Mouse (Mus musculus) mouse embryonic stem cell (cell line): ENCODE results near the gene Hmg20b.

Source experiments
- in situ Hi-C, 2 experiments: fragments of 300-500 bp; cut with MboI; formaldehyde crosslinking; loops; 1 replicate in 1 of 2; 3 replicates in 1 of 2; pipeline ENCODE4 v1.14.3; 2019 to 2020; ENCODE audit warnings: low sequenced_read_pairs in 2 of 2, low pct_unique_long_range_greater_than_20kb in 1 of 2, mixed read lengths in 1 of 2; ENCODE audit not compliant: unreplicated experiment in 1 of 2

The Hmg20b gene

GRCm38 (mm10) chr10:81335393-81336340, 14.6 kb downstream of the Hmg20b start:
- in situ Hi-C loops = no loop called here

- in situ Hi-C loops = no loop called here
Measured at GRCm38 (mm10) chr10:81334324-81334723, 16.0 kb downstream of the Hmg20b start.

GRCm38 (mm10) chr10:81332277-81332676, 18.0 kb downstream of the Hmg20b start:
- in situ Hi-C loops = no loop called here

- in situ Hi-C loops = no loop called here
Measured at GRCm38 (mm10) chr10:81330007-81330406, 20.3 kb downstream of the Hmg20b start.

GRCm38 (mm10) chr10:81329194-81329975, 20.9 kb downstream of the Hmg20b start:
- in situ Hi-C loops = no loop called here

GRCm38 (mm10) chr10:81328386-81328785, 21.9 kb downstream of the Hmg20b start, which contains the start of gene Tbxa2r:
TSS of gene Tbxa2r (plus strand) at chr10:81328731.
- in situ Hi-C loops = no loop called here

- in situ Hi-C loops = no loop called here
Measured at GRCm38 (mm10) chr10:81327959-81328358, 22.3 kb downstream of the Hmg20b start.

- in situ Hi-C loops = no loop called here
Measured at GRCm38 (mm10) chr10:81326858-81327257, 23.4 kb downstream of the Hmg20b start.

- in situ Hi-C loops = no loop called here
Measured at GRCm38 (mm10) chr10:81325781-81326180, 24.5 kb downstream of the Hmg20b start.

GRCm38 (mm10) chr10:81325176-81325575, 25.1 kb downstream of the Hmg20b start:
- in situ Hi-C loops = no loop called here

GRCm38 (mm10) chr10:81323791-81324530, 26.3 kb downstream of the Hmg20b start:
- in situ Hi-C loops = no loop called here

GRCm38 (mm10) chr10:81323141-81323775, 27.0 kb downstream of the Hmg20b start:
- in situ Hi-C loops = no loop called here

- in situ Hi-C loops = no loop called here
Measured at GRCm38 (mm10) chr10:81322444-81322843, 27.8 kb downstream of the Hmg20b start.

- in situ Hi-C loops = no loop called here
Measured at GRCm38 (mm10) chr10:81321436-81321835, 28.8 kb downstream of the Hmg20b start.

GRCm38 (mm10) chr10:81320550-81321347, 29.5 kb downstream of the Hmg20b start, which contains the start of gene Cactin:
TSS of gene Cactin (plus strand) at chr10:81321103.
- in situ Hi-C loops = no loop called here

- in situ Hi-C loops = no loop called here
Measured at GRCm38 (mm10) chr10:81319741-81320549, 30.3 kb downstream of the Hmg20b start.

- in situ Hi-C loops = no loop called here
Measured at GRCm38 (mm10) chr10:81319330-81319699, 31.0 kb downstream of the Hmg20b start.
